Mouse (Mus musculus) lung, adult 2 months (tissue): ENCODE results near the gene Tmprss13. TPM values are rescaled to one million over a fixed set of nuclear protein-coding genes. Genes with fewer than 3 reads are reported as not detected.

Experiments
- DNase-seq: peaks from one replicate; pipeline ENCODE4 v3.0.0; 2022
- H3K4me1 ChIP-seq: fragments of 200-500 bp; 2 replicates; pipeline ENCODE4 v1.6.1; 2011; ENCODE audit warnings: low read length; ENCODE audit not compliant: control insufficient read depth, insufficient read depth
- H3K4me3 ChIP-seq: fragments of 200-500 bp; replicated peaks from 2 replicates; pipeline ENCODE3; 2011; ENCODE audit warnings: low read depth, mild to moderate bottlenecking, control low read depth, low read length; ENCODE audit errors: extremely low read depth
- CTCF ChIP-seq: fragments of 200-500 bp; IDR thresholded peaks from 2 replicates; pipeline ENCODE4 v1.5.1; 2011; ENCODE audit warnings: mild to moderate bottlenecking, low read length, control low read depth; ENCODE audit not compliant: insufficient read depth
- POLR2A ChIP-seq: fragments of 200-500 bp; IDR thresholded peaks from 2 replicates; pipeline ENCODE4 v1.6.1; 2011; ENCODE audit warnings: low read depth, mild to moderate bottlenecking, control low read depth, low read length, borderline replicate concordance; ENCODE audit errors: extremely low read depth
- WGBS: fragments of 180-500 bp; shearing (Covaris S2); methylation state at CpG from one replicate; pipeline ENCODE4 v1.1.7; 2018; 5-methylcytosine and 5-hydroxymethylcytosine counted together
- polyA plus RNA-seq: library from polyadenylated mRNA; depleted of rRNA; stranded (reverse); fragments of >200 nt; gene quantifications from 2 replicates; pipeline ENCODE4 v1.2.3, GENCODE M21; 2012

Tmprss13 gene
- polyA plus RNA-seq, 1 experiment: 6.6 TPM

GRCm38 (mm10) chr9:45374988-45375502 is 56.1 kb downstream of the Tmprss13 start:
- Histone ChIP-seq H3K4me1 (no peaks in the 10 kb centered on the region), H3K4me3 (no peak overlapping the region)
- 86% methylated on average over 6 of the region's 6 CpGs for WGBS
- no peak for DNase-seq
- TF ChIP-seq CTCF (no peak), POLR2A (no peak)

DNA sequence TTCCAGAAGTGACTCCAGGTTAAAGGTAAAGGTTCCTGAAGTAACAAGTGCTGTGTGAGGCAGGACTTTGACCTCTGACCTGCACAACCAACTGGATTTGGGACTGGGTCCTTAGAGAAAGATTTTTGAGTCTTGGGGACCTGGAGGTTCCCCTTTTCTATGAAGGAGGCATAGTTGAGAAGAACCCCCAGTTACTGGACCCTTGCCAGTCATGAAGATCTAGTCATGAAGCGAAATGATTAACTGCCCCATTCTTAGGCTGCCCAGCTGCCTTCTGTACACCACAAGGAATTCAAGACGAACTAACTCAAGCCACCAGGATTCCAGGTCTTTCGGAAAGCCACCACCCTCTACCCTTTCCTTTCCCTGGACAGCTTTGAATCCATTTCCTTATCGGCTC is 57.5 kb downstream of the Tmprss13 start:
- Histone ChIP-seq H3K4me1 (no peaks in the 10 kb centered on the region), H3K4me3 (no peak overlapping the region)
- WGBS: 47% methylated on average over 4 of the region's 4 CpGs
- TF ChIP-seq CTCF: no peak
- no peak for TF ChIP-seq POLR2A
- no peak for DNase-seq

- no peak overlapping the region for H3K4me3 ChIP-seq
- TF ChIP-seq POLR2A (no peak), CTCF (no peak)
- 52% methylated on average over 2 of the region's 2 CpGs for WGBS
- no peaks in the 10 kb centered on the region for H3K4me1 ChIP-seq
- no peak for DNase-seq
These were observed 58.0 kb downstream of the Tmprss13 start for GRCm38 (mm10) chr9:45376883-45377282.

GRCm38 (mm10) chr9:45380411-45381251 is 61.7 kb downstream of the Tmprss13 start:
- Histone ChIP-seq H3K4me1 (no peaks in the 10 kb centered on the region), H3K4me3 (no peak overlapping the region)
- TF ChIP-seq POLR2A (no peak), CTCF (no peak)
- DNase-seq: no peak
- 60% methylated on average over 10 of the region's 10 CpGs for WGBS

GRCm38 (mm10) chr9:45382336-45382735 is 63.4 kb downstream of the Tmprss13 start:
- DNase-seq: no peak
- no peak for TF ChIP-seq POLR2A
- TF ChIP-seq CTCF: no peak
- H3K4me1 ChIP-seq: no peaks in the 10 kb centered on the region
- WGBS: 63% methylated on average over 5 of the region's 5 CpGs
- no peak overlapping the region for H3K4me3 ChIP-seq

DNA sequence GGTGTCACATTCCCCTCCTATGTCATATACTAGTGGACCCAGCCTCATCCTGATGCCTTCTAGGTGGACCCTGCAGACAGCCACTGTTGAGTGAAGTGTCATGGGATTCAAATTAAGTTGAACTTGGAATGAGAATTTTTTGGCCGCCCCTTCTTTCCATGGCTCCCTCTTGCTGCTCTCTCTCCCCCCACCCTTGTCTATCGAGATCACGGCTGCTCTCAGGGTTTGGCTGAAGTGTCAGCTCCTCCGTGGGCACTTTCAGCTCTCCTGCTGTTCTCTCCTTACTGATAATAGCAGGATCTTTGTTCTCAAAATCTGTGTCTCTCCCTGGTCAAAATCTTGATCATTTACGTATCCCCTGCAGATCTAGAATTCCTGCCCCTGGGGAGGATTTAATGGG is 63.9 kb downstream of the Tmprss13 start:
- DNase-seq: no peak
- WGBS: 80% methylated on average over 5 of the region's 5 CpGs
- H3K4me3 ChIP-seq: no peak overlapping the region
- TF ChIP-seq CTCF: no peak
- no peak for TF ChIP-seq POLR2A
- no peaks in the 10 kb centered on the region for H3K4me1 ChIP-seq

GRCm38 (mm10) chr9:45383883-45384282 is 65.0 kb downstream of the Tmprss13 start:
- DNase-seq: no peak
- H3K4me3 ChIP-seq: no peak overlapping the region
- H3K4me1 ChIP-seq: no peaks in the 10 kb centered on the region
- no peak for TF ChIP-seq POLR2A
- no peak for TF ChIP-seq CTCF
- 95% methylated on average over 6 of the region's 6 CpGs for WGBS

- Histone ChIP-seq H3K4me3 (no peak overlapping the region), H3K4me1 (no peaks in the 10 kb centered on the region)
- 73% methylated on average over 5 of the region's 5 CpGs for WGBS
- TF ChIP-seq CTCF (no peak), POLR2A (no peak)
- no peak for DNase-seq
These were observed 67.8 kb downstream of the Tmprss13 start for GRCm38 (mm10) chr9:45386698-45387097.

DNA sequence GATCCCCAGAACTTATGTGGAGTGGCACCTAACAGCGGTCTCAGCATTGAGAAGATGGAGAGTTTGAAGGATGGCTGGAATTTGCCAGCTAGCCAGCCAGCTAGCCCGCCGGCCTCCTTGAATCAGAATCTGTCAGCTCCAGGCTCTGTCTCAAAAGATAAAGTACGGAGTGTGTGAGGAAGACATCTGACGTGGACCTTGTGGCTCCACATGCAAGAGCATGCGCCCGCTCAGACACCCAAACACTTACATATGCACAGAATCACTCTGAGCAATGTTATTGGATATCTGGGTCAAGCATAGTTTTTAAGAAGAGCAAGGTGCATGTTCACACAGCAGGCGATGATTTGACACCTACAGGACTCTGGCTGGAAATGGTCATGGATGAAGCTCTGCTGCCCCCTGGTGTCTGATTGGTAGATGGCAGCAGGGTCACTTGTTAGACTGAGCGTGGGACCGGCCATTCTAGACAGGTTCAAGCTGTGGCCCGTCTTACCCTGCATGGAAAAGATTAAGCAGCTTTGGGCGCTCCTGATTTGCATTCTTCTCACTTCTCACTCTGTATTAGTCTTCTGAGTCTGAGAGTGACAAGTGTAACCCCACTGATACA is 69.6 kb downstream of the Tmprss13 start:
- H3K4me3 ChIP-seq: no peak overlapping the region
- peak; percentile 85 for DNase-seq
- no peak for TF ChIP-seq POLR2A
- TF ChIP-seq CTCF: peak; percentile 99
- no peaks in the 10 kb centered on the region for H3K4me1 ChIP-seq
- WGBS: 37% methylated on average over 12 of the region's 12 CpGs
